Mouse (Mus musculus): ENCODE data around the gene Mfsd12. TPM values are rescaled to one million over a fixed set of nuclear protein-coding genes. Genes with fewer than 3 reads are reported as not detected.

Mfsd12 gene
- total and polyA plus RNA-seq, 3 experiments = 22.5 to 29.0 TPM; not detected in 1

DNA sequence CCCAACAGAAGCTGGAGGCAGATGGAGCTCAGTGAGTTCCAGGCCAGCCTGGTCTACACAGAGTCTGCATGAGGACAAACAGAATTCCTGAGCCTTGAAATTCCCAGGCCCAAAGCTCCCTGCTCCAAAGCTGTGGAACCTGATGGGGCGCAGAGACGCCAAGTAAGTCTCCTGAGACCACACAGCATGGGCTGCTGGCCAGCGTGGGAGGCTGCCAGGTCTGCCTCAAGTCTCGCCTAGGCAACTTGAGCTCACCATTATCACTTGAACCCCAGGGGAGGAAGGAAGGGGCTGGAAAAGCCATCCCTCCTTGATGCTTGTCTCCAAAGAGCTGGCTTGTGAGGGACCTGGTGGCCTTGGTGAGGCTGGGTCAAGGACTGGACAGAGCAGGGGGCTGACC is 27.3 kb upstream of the Mfsd12 start:
- H3K36me3 ChIP-seq (ENCODE audit: control insufficient read depth in 1 of 2, insufficient read depth in 2 of 2, low read length in 2 of 2) = no peaks in the 10 kb centered on the region
- no peak overlapping the region for H3K27ac ChIP-seq (ENCODE audit: control insufficient read depth, low read depth, low read length)
- H3K4me3 ChIP-seq (ENCODE audit: control insufficient read depth in 1 of 2, insufficient read depth in 1 of 2, low read depth in 2 of 2, low read length in 2 of 2) = no peak overlapping the region
- no peak overlapping the region for H3K9ac ChIP-seq (ENCODE audit: control insufficient read depth, low read depth, low read length, poor library complexity, severe bottlenecking)
- H3K79me2 ChIP-seq (ENCODE audit: control insufficient read depth, insufficient read depth, low read length, poor library complexity) = no peaks in the 10 kb centered on the region
- DNase-seq (ENCODE audit: low read depth, low spot score) = no peak
- H3K4me1 ChIP-seq (ENCODE audit: control insufficient read depth in 1 of 2, insufficient read depth in 2 of 2, low read length in 2 of 2) = no peaks in the 10 kb centered on the region
- H3K9me3 ChIP-seq (replicated peaks; ENCODE audit: insufficient read depth, low read length) = no peaks in the 10 kb centered on the region
- no peaks in the 10 kb centered on the region for H3K27me3 ChIP-seq (ENCODE audit: control insufficient read depth in 1 of 2, insufficient read depth in 2 of 2, low read length in 2 of 2)
- TF ChIP-seq MYB (IDR thresholded peaks at IDR 0.05; ENCODE audit: low read depth, low read length) = no peak
- no peak for TF ChIP-seq CHD1 (IDR thresholded peaks at IDR 0.05; ENCODE audit: low read depth, low read length)
- no peak for TF ChIP-seq HCFC1 (IDR thresholded peaks at IDR 0.05; ENCODE audit: low read depth, low read length)
- TF ChIP-seq SMC3 (IDR thresholded peaks at IDR 0.05; ENCODE audit: low read depth, low read length) = no peak
- TF ChIP-seq MAFK (IDR thresholded peaks at IDR 0.05; ENCODE audit: borderline replicate concordance, low read depth, low read length) = no peak
- TF ChIP-seq POLR2AphosphoS2 (IDR thresholded peaks at IDR 0.05; ENCODE audit: low read length) = no peak
- no peak for TF ChIP-seq KAT2A (conservative IDR thresholded peaks at IDR 0.05; ENCODE audit: low read depth, low read length)
- no peak for TF ChIP-seq USF1 (IDR thresholded peaks at IDR 0.05; ENCODE audit: low read depth, low read length)
- no peak for TF ChIP-seq CHD2 (IDR thresholded peaks at IDR 0.05; ENCODE audit: low read length)
- TF ChIP-seq UBTF (IDR thresholded peaks at IDR 0.05; ENCODE audit: borderline replicate concordance, insufficient read depth, low read depth, low read length) = no peak
- no peak for TF ChIP-seq MEF2A (IDR thresholded peaks at IDR 0.05; ENCODE audit: extremely low read depth, insufficient replicate concordance, low read depth, low read length, poor library complexity, severe bottlenecking)
- TF ChIP-seq EP300 (IDR thresholded peaks at IDR 0.05; ENCODE audit: low read depth in 1 of 2, low read length in 2 of 2) = no peak
- no peak for TF ChIP-seq RAD21 (IDR thresholded peaks at IDR 0.05; ENCODE audit: low read depth, low read length)
- TF ChIP-seq TBP (IDR thresholded peaks at IDR 0.05; ENCODE audit: low read depth, low read length) = no peak
- no peak for TF ChIP-seq USF2 (IDR thresholded peaks at IDR 0.05; ENCODE audit: borderline replicate concordance in 1 of 2, insufficient read depth in 1 of 2, low read depth in 1 of 2, low read length in 2 of 2)
- no peak for TF ChIP-seq TCF12 (IDR thresholded peaks at IDR 0.05; ENCODE audit: low read depth, low read length)

DNA sequence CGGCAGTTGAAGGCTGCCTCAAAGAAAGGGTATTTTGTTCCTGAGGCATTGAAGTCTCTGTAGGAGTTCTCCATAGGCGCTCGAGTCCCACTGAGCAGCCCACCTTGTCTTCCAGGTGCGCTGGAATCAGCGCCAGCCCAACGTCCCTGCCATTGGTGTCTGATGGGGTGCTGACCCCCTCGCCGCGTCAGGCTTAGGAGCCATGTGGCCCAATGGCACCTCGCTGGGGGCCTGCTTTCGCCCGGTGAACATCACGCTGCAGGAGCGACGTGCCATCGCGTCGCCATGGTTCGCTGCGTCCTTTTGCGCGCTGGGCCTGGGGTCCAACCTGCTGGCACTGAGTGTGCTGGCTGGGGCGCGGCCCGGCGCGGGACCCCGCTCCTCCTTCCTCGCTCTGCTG is 25.0 kb upstream of the Mfsd12 start:
- H3K9ac ChIP-seq (ENCODE audit: control insufficient read depth, low read depth, low read length, poor library complexity, severe bottlenecking) = no peak overlapping the region
- no peak overlapping the region for H3K27ac ChIP-seq (ENCODE audit: control insufficient read depth, low read depth, low read length)
- no peak for DNase-seq (ENCODE audit: low read depth, low spot score)
- no peaks in the 10 kb centered on the region for H3K9me3 ChIP-seq (replicated peaks; ENCODE audit: insufficient read depth, low read length)
- no peak overlapping the region for H3K4me3 ChIP-seq (ENCODE audit: control insufficient read depth in 1 of 2, insufficient read depth in 1 of 2, low read depth in 2 of 2, low read length in 2 of 2)
- H3K27me3 ChIP-seq (ENCODE audit: control insufficient read depth in 1 of 2, insufficient read depth in 2 of 2, low read length in 2 of 2) = no peaks in the 10 kb centered on the region
- no peaks in the 10 kb centered on the region for H3K4me1 ChIP-seq (ENCODE audit: control insufficient read depth in 1 of 2, insufficient read depth in 2 of 2, low read length in 2 of 2)
- H3K79me2 ChIP-seq (ENCODE audit: control insufficient read depth, insufficient read depth, low read length, poor library complexity) = no peaks in the 10 kb centered on the region
- H3K36me3 ChIP-seq (ENCODE audit: control insufficient read depth in 1 of 2, insufficient read depth in 2 of 2, low read length in 2 of 2) = no peaks in the 10 kb centered on the region
- no peak for TF ChIP-seq RCOR1 (IDR thresholded peaks at IDR 0.05; ENCODE audit: low read depth, low read length)
- TF ChIP-seq TBP (IDR thresholded peaks at IDR 0.05; ENCODE audit: low read depth, low read length) = no peak
- no peak for TF ChIP-seq MXI1 (IDR thresholded peaks at IDR 0.05; ENCODE audit: low read depth, low read length)
- no peak for TF ChIP-seq POLR2AphosphoS2 (IDR thresholded peaks at IDR 0.05; ENCODE audit: low read length)
- TF ChIP-seq POLR2AphosphoS5 (IDR thresholded peaks at IDR 0.05; ENCODE audit: borderline replicate concordance, low read depth, low read length) = no peak
- no peak for TF ChIP-seq MAX (IDR thresholded peaks at IDR 0.05; ENCODE audit: low read length)
- TF ChIP-seq BHLHE40 (IDR thresholded peaks at IDR 0.05; ENCODE audit: borderline replicate concordance, low read depth, low read length) = no peak
- TF ChIP-seq HCFC1 (IDR thresholded peaks at IDR 0.05; ENCODE audit: low read depth, low read length) = no peak
- TF ChIP-seq JUND (IDR thresholded peaks at IDR 0.05; ENCODE audit: low read depth, low read length) = no peak
- no peak for TF ChIP-seq USF1 (IDR thresholded peaks at IDR 0.05; ENCODE audit: low read depth, low read length)
- TF ChIP-seq MEF2A (IDR thresholded peaks at IDR 0.05; ENCODE audit: extremely low read depth, insufficient replicate concordance, low read depth, low read length, poor library complexity, severe bottlenecking) = no peak
- no peak for TF ChIP-seq USF2 (IDR thresholded peaks at IDR 0.05; ENCODE audit: borderline replicate concordance in 1 of 2, insufficient read depth in 1 of 2, low read depth in 1 of 2, low read length in 2 of 2)
- no peak for TF ChIP-seq GABPA (IDR thresholded peaks at IDR 0.05; ENCODE audit: low read depth, low read length)
- no peak for TF ChIP-seq ETS1 (IDR thresholded peaks at IDR 0.05; ENCODE audit: low read depth, low read length)
- TF ChIP-seq NELFE (IDR thresholded peaks at IDR 0.05; ENCODE audit: low read depth, low read length) = no peak
- no peak for TF ChIP-seq KAT2A (conservative IDR thresholded peaks at IDR 0.05; ENCODE audit: low read depth, low read length)

Measured in MEL (cell line).